Mouse (Mus musculus): ENCODE measurements at regions not wholly inside any gene's neighbourhood (a gene's known extent, or its start where the extent isn't known, plus 50 kb on each side); places are given as distances from the start of the nearest gene placed in this dataset.

DNA sequence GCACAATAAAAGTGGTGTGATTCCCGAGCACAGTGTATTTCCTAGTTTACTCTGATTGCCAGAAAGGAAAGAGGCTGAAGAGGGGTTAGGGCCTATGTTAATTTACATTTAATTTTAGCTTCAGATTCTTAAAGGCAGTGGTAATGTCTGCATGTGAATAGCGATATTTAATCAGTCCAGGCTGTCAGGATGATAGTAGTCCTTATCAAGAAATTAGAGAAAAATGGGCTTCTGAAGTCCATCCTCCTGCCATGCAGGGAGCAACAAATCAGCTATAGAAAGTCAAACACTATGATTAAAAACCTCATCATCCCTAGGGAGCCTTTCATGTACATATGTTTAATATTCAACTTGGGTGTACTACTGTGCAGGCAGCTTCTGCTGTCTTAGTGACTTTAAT lies 422.7 kb upstream of the Gje1 start:
- WGBS = 75% methylated on average over 2 of the region's 2 CpGs
- Histone ChIP-seq H3K4me2 (ENCODE audit: low read length) (no peak overlapping the region), H3K27me3 (ENCODE audit: insufficient read depth, low read length) (no peaks in the 10 kb centered on the region), H3K27ac (no peak overlapping the region), H3K9me3 (replicated peaks; ENCODE audit: low read length) (no peaks in the 10 kb centered on the region), H3K4me1 (replicated peaks; ENCODE audit: insufficient read depth, low read length) (no peaks in the 10 kb centered on the region), H3K36me3 (ENCODE audit: insufficient read depth, low read length) (no peaks in the 10 kb centered on the region), H3K9ac (ENCODE audit: low read depth, low read length) (no peak overlapping the region), H3K4me3 (replicated peaks; ENCODE audit: low read depth, low read length) (no peak overlapping the region)
- DNase-seq (ENCODE audit: low spot score) (no peak), ATAC-seq (replicated peaks; ENCODE audit: low FRiP score, low read depth) (no peak)
- no peak for TF ChIP-seq CTCF (IDR thresholded peaks at IDR 0.05; ENCODE audit: low read depth)
